Mouse (Mus musculus) left cerebral cortex, postnatal 10 days (tissue): ENCODE measurements around the gene Ube3a. TPM values are rescaled to one million over a fixed set of nuclear protein-coding genes. Genes with fewer than 3 reads are reported as not detected.

Experiments
- DNase-seq, 2 experiments: peaks; one replicate each; pipeline ENCODE4 v3.0.0; 2021 to 2022; ENCODE audit warnings: low spot score in 2 of 2, mixed read lengths in 1 of 2; ENCODE audit errors: extremely low spot score in 1 of 2
- intact Hi-C: fragments of 180-260 bp; cut with DNase I; formaldehyde crosslinking; loops from one replicate; pipeline ENCODE4 v1.15.1; 2025
- total RNA-seq, 2 experiments: library from RNA; stranded (reverse); gene quantifications; 2 replicates each; pipeline ENCODE4 v1.2.3; 2021

Ube3a gene
- 100 to 1,000 TPM; 122 to 137 TPM for total RNA-seq

GRCm38 (mm10) chr7:59228045-59228865 is at the start of gene Ube3a:
TSS of gene Ube3a (plus strand) at chr7:59228750.
- peak; percentile 96 to 100 for DNase-seq
- intact Hi-C loops: no loop called here

GRCm38 (mm10) chr7:59192831-59193230 is 35.7 kb upstream of the Ube3a start:
- no peak for DNase-seq
- intact Hi-C loops: no loop called here

- DNase-seq: no peak
- intact Hi-C loops: no loop called here
Observed at GRCm38 (mm10) chr7:59214911-59215310, 13.6 kb upstream of the Ube3a start.

GRCm38 (mm10) chr7:59221244-59221643 is 7.3 kb upstream of the Ube3a start:
- intact Hi-C loops: no loop called here
- DNase-seq: no peak

- no peak for DNase-seq
- intact Hi-C loops: no loop called here
Observed at GRCm38 (mm10) chr7:59228866-59229182, 274 bp downstream of the Ube3a start.

GRCm38 (mm10) chr7:59229183-59229911 is 797 bp downstream of the Ube3a start:
- intact Hi-C loops: no loop called here
- peak; percentile 46 to 77 for DNase-seq

GRCm38 (mm10) chr7:59230304-59230703 is 1.8 kb downstream of the Ube3a start:
- intact Hi-C loops: no loop called here
- no peak for DNase-seq

- no peak for DNase-seq
- intact Hi-C loops: no loop called here
Observed at GRCm38 (mm10) chr7:59230768-59231167, 2.2 kb downstream of the Ube3a start.

GRCm38 (mm10) chr7:59231960-59232359 is 3.4 kb downstream of the Ube3a start:
- DNase-seq: no peak
- intact Hi-C loops: no loop called here

GRCm38 (mm10) chr7:59234773-59235401 is 6.3 kb downstream of the Ube3a start:
- no peak for DNase-seq
- intact Hi-C loops: no loop called here

GRCm38 (mm10) chr7:59243257-59243656 is 14.7 kb downstream of the Ube3a start:
- intact Hi-C loops: no loop called here
- DNase-seq: no peak

- intact Hi-C loops: no loop called here
- no peak for DNase-seq
Observed at GRCm38 (mm10) chr7:59245541-59245940, 17.0 kb downstream of the Ube3a start.

GRCm38 (mm10) chr7:59253373-59253772 is 24.8 kb downstream of the Ube3a start:
- DNase-seq: no peak
- intact Hi-C loops: no loop called here

GRCm38 (mm10) chr7:59265538-59265937 is 37.0 kb downstream of the Ube3a start:
- intact Hi-C loops: no loop called here
- DNase-seq: no peak

GRCm38 (mm10) chr7:59271775-59272174 is 43.2 kb downstream of the Ube3a start:
- DNase-seq: no peak
- intact Hi-C loops: no loop called here

GRCm38 (mm10) chr7:59312576-59312975 is 84.0 kb downstream of the Ube3a start:
- DNase-seq: no peak
- intact Hi-C loops: no loop called here

GRCm38 (mm10) chr7:59322759-59323158 is 94.2 kb downstream of the Ube3a start:
- no peak for DNase-seq
- intact Hi-C loops: no loop called here
